Mouse (Mus musculus) thymus, adult 18-20 months (tissue): Measurements from ENCODE around the gene Olfr165.
"Not testable (repeated sequence)": the region's sequence is repeated elsewhere in the genome, so short reads cannot be mapped to it uniquely, and the experiment has no call there.

Source experiments
- DNase-seq, 2 experiments: peaks; one replicate each; pipeline ENCODE4 v3.0.0; 2022; ENCODE audit warnings: mixed read lengths in 2 of 2

Gene Olfr165

GRCm38 (mm10) chr16:19423034-19423433 lies at the start of gene Olfr165:
TSS of gene Olfr165 (minus strand) at chr16:19423134.
- no peak for DNase-seq

- no peak for DNase-seq
Measured at GRCm38 (mm10) chr16:19464365-19464764, 41.4 kb upstream of the Olfr165 start.

- not testable (repeated sequence) for DNase-seq
Measured at GRCm38 (mm10) chr16:19458741-19459140, 35.8 kb upstream of the Olfr165 start.

GRCm38 (mm10) chr16:19387984-19388383 lies 35.0 kb downstream of the Olfr165 start:
- DNase-seq: no peak
